Mouse (Mus musculus) neural tube, embryonic 14.5 days (tissue): ENCODE results near the gene Dlk1. TPM values are rescaled to one million over a fixed set of nuclear protein-coding genes. Genes with fewer than 3 reads are reported as not detected.

Source experiments
- ATAC-seq: fragments of 200-750 bp; cut with Nextera tagmentation; 2 replicates; pipeline ENCODE4 v1.8.0; 2017; ENCODE audit warnings: low read depth, mild to moderate bottlenecking, moderate TSS enrichment, moderate library complexity
- H3K27ac ChIP-seq: fragments of 300-500 bp; sonication (generic); 2 replicates; pipeline ENCODE4 v1.5.1; 2014; ENCODE audit warnings: low read depth, mild to moderate bottlenecking, control low read depth, low read length, moderate library complexity, mixed read lengths
- H3K27me3 ChIP-seq: fragments of 300-500 bp; sonication (generic); 2 replicates; pipeline ENCODE4 v1.6.1; 2014; ENCODE audit warnings: low read length; ENCODE audit not compliant: control insufficient read depth, insufficient read depth
- H3K36me3 ChIP-seq: fragments of 300-500 bp; sonication (generic); 2 replicates; pipeline ENCODE4 v1.6.1; 2014; ENCODE audit warnings: low read length, mixed read lengths; ENCODE audit not compliant: control insufficient read depth, insufficient read depth
- H3K4me1 ChIP-seq: fragments of 300-500 bp; sonication (generic); 2 replicates; pipeline ENCODE4 v1.6.1; 2014; ENCODE audit warnings: low read length; ENCODE audit not compliant: control insufficient read depth, insufficient read depth
- H3K4me2 ChIP-seq: fragments of 300-500 bp; sonication (generic); 2 replicates; pipeline ENCODE4 v1.6.1; 2014; ENCODE audit warnings: mild to moderate bottlenecking, low read depth, low read length, control low read depth
- H3K4me3 ChIP-seq: fragments of 300-500 bp; sonication (generic); 2 replicates; pipeline ENCODE4 v1.5.1; 2014; ENCODE audit warnings: low read depth, low read length, control low read depth, mixed read lengths
- H3K9ac ChIP-seq: fragments of 300-500 bp; sonication (generic); replicated peaks from 2 replicates; pipeline ENCODE4 v1.6.1; 2014; ENCODE audit warnings: low read depth, mild to moderate bottlenecking, control low read depth, low read length, mixed read lengths
- H3K9me3 ChIP-seq: fragments of 300-500 bp; sonication (generic); 2 replicates; pipeline ENCODE4 v1.6.1; 2016; ENCODE audit warnings: low read length; ENCODE audit not compliant: control insufficient read depth
- WGBS: fragments of 180-500 bp; shearing (Covaris S2); extraction: QIAGEN DNeasy Blood & Tissue Kit; methylation state at CpG from one replicate; pipeline ENCODE4 v1.1.7; 2014; 5-methylcytosine and 5-hydroxymethylcytosine counted together
- polyA plus RNA-seq: library from polyadenylated mRNA; unstranded; fragments of >200 nt; fragmentation: Nextera tagmentation; extraction: Ambion mirVana; gene quantifications from 2 replicates; pipeline ENCODE4 v1.2.1, GENCODE M21; 2014

Dlk1 gene
- polyA plus RNA-seq, 1 experiment from 2014 or later: 46.9 TPM

- no peak overlapping the region for H3K27ac ChIP-seq
- WGBS: 16% methylated on average over 10 of the region's 10 CpGs
- H3K9ac ChIP-seq: no peak overlapping the region
- no peak overlapping the region for H3K4me3 ChIP-seq
- no peaks in the 10 kb centered on the region for H3K36me3 ChIP-seq
- H3K4me2 ChIP-seq: no peak overlapping the region
- H3K9me3 ChIP-seq: no peaks in the 10 kb centered on the region
- 0 out of 2 replicates have a peak, but pooled peaks have one; percentile 13 for ATAC-seq
- H3K27me3 ChIP-seq: no peaks in the 10 kb centered on the region
- H3K4me1 ChIP-seq: peaks cover 9% of the 10 kb centered on the region; the same call in 1 of the 2 replicates
Observed at GRCm38 (mm10) chr12:109436367-109436807, 16.2 kb upstream of the Dlk1 start.

DNA sequence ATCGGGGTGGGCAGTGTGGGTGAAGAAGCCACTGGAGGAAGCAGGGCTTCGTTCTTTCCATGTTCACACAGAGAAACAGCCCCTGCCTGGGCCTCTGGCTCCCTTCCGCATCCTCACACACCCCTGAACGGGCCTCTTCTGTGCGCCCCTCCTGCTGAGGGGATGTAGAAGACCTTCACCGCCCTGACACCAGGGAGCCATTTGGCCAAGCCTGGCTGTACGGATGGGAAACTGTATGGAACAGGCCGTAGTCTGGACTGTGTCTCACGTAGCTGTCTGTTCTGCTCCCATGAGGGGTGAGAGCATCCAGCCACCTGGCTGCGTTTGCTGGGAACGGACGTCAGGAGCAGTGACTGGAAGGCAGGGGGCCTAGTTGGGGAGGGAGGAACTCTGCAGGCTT, 15.8 kb upstream of the Dlk1 start:
- WGBS: 23% methylated on average over 12 of the region's 12 CpGs
- Histone ChIP-seq H3K4me1 (peaks cover 9% of the 10 kb centered on the region; the same call in 1 of the 2 replicates), H3K9me3 (no peaks in the 10 kb centered on the region), H3K4me3 (no peak overlapping the region), H3K36me3 (no peaks in the 10 kb centered on the region), H3K27me3 (no peaks in the 10 kb centered on the region), H3K9ac (no peak overlapping the region), H3K4me2 (no peak overlapping the region), H3K27ac (no peak overlapping the region)
- no peak; the same call in 1 of the 2 replicates for ATAC-seq

GRCm38 (mm10) chr12:109437559-109438350, 14.9 kb upstream of the Dlk1 start:
- ATAC-seq: peak; percentile 44; the same call in 1 of the 2 replicates
- no peak overlapping the region for H3K27ac ChIP-seq
- H3K4me2 ChIP-seq: no peak overlapping the region
- no peak overlapping the region for H3K9ac ChIP-seq
- H3K27me3 ChIP-seq: no peaks in the 10 kb centered on the region
- no peaks in the 10 kb centered on the region for H3K36me3 ChIP-seq
- no peak overlapping the region for H3K4me3 ChIP-seq
- peaks cover 9% of the 10 kb centered on the region; the same call in 1 of the 2 replicates for H3K4me1 ChIP-seq
- WGBS: 7% methylated on average over 25 of the region's 25 CpGs
- no peaks in the 10 kb centered on the region for H3K9me3 ChIP-seq

- 70% methylated on average over 6 of the region's 6 CpGs for WGBS
- Histone ChIP-seq H3K4me2 (no peak overlapping the region), H3K9ac (no peak overlapping the region), H3K4me3 (no peak overlapping the region), H3K27ac (no peak overlapping the region), H3K36me3 (no peaks in the 10 kb centered on the region), H3K9me3 (no peaks in the 10 kb centered on the region), H3K4me1 (peaks cover 9% of the 10 kb centered on the region; the same call in 1 of the 2 replicates), H3K27me3 (no peaks in the 10 kb centered on the region)
- no peak for ATAC-seq
Observed at GRCm38 (mm10) chr12:109438383-109438782, 14.2 kb upstream of the Dlk1 start.

- no peak overlapping the region for H3K4me2 ChIP-seq
- H3K9ac ChIP-seq: no peak overlapping the region
- peaks cover 9% of the 10 kb centered on the region; the same call in 1 of the 2 replicates for H3K4me1 ChIP-seq
- no peak overlapping the region for H3K4me3 ChIP-seq
- no peaks in the 10 kb centered on the region for H3K27me3 ChIP-seq
- no peak overlapping the region for H3K27ac ChIP-seq
- no peak for ATAC-seq
- no peaks in the 10 kb centered on the region for H3K36me3 ChIP-seq
- H3K9me3 ChIP-seq: no peaks in the 10 kb centered on the region
- 51% methylated on average over 6 of the region's 6 CpGs for WGBS
Observed at GRCm38 (mm10) chr12:109439974-109440373, 12.6 kb upstream of the Dlk1 start.

- no peaks in the 10 kb centered on the region for H3K36me3 ChIP-seq
- ATAC-seq: no peak
- H3K4me1 ChIP-seq: peaks cover 12% of the 10 kb centered on the region; the same call in 1 of the 2 replicates
- H3K4me2 ChIP-seq: no peak overlapping the region
- H3K4me3 ChIP-seq: no peak overlapping the region
- H3K27ac ChIP-seq: no peak overlapping the region
- no peak overlapping the region for H3K9ac ChIP-seq
- H3K9me3 ChIP-seq: no peaks in the 10 kb centered on the region
- H3K27me3 ChIP-seq: no peaks in the 10 kb centered on the region
- 31% methylated on average over 6 of the region's 6 CpGs for WGBS
Observed at GRCm38 (mm10) chr12:109441366-109441765, 11.3 kb upstream of the Dlk1 start.

GRCm38 (mm10) chr12:109442115-109442514, 10.5 kb upstream of the Dlk1 start:
- 31% methylated on average over 13 of the region's 13 CpGs for WGBS
- H3K36me3 ChIP-seq: no peaks in the 10 kb centered on the region
- H3K27me3 ChIP-seq: no peaks in the 10 kb centered on the region; the same call in 1 of the 2 replicates
- no peaks in the 10 kb centered on the region for H3K9me3 ChIP-seq
- H3K4me3 ChIP-seq: no peak overlapping the region
- no peak overlapping the region for H3K4me2 ChIP-seq
- peaks cover 7% of the 10 kb centered on the region; the same call in 1 of the 2 replicates for H3K4me1 ChIP-seq
- no peak for ATAC-seq
- no peak overlapping the region for H3K27ac ChIP-seq
- H3K9ac ChIP-seq: no peak overlapping the region

- WGBS: 80% methylated on average over 3 of the region's 3 CpGs
- H3K27me3 ChIP-seq: no peaks in the 10 kb centered on the region; the same call in 1 of the 2 replicates
- no peaks in the 10 kb centered on the region for H3K9me3 ChIP-seq
- ATAC-seq: no peak
- no peaks in the 10 kb centered on the region for H3K36me3 ChIP-seq
- H3K9ac ChIP-seq: no peak overlapping the region
- H3K4me1 ChIP-seq: peaks cover 4% of the 10 kb centered on the region; the same call in 1 of the 2 replicates
- no peak overlapping the region for H3K4me2 ChIP-seq
- H3K27ac ChIP-seq: no peak overlapping the region
- H3K4me3 ChIP-seq: no peak overlapping the region
Observed at GRCm38 (mm10) chr12:109443276-109443675, 9.3 kb upstream of the Dlk1 start.

- 76% methylated on average over 5 of the region's 5 CpGs for WGBS
- H3K9ac ChIP-seq: no peak overlapping the region
- peaks cover 7% of the 10 kb centered on the region; the same call in 1 of the 2 replicates for H3K4me1 ChIP-seq
- H3K36me3 ChIP-seq: no peaks in the 10 kb centered on the region
- no peak overlapping the region for H3K4me2 ChIP-seq
- no peaks in the 10 kb centered on the region for H3K9me3 ChIP-seq
- H3K27ac ChIP-seq: no peak overlapping the region
- H3K4me3 ChIP-seq: no peak overlapping the region
- no peaks in the 10 kb centered on the region; the same call in 1 of the 2 replicates for H3K27me3 ChIP-seq
- ATAC-seq: peak; percentile 10; the same call in 1 of the 2 replicates
Observed at GRCm38 (mm10) chr12:109444999-109445398, 7.6 kb upstream of the Dlk1 start.
